Mouse (Mus musculus) cerebellum, adult 2 months (tissue): ENCODE data around the gene Trim61. TPM values are rescaled to one million over a fixed set of nuclear protein-coding genes. Genes with fewer than 3 reads are reported as not detected.

Source experiments
- DNase-seq, 2 experiments: peaks; one replicate each; pipeline ENCODE4 v3.0.0; 2021
- H3K27ac ChIP-seq: fragments of 200-500 bp; 2 replicates; pipeline ENCODE4 v1.5.1; 2012; ENCODE audit warnings: low read length, control low read depth, inconsistent platforms; ENCODE audit not compliant: insufficient read depth
- H3K27me3 ChIP-seq: fragments of 200-500 bp; 2 replicates; pipeline ENCODE4 v1.6.1; 2012; ENCODE audit warnings: inconsistent platforms, mild to moderate bottlenecking, low read length, moderate library complexity; ENCODE audit not compliant: control insufficient read depth, insufficient read depth
- H3K4me1 ChIP-seq: fragments of 200-500 bp; 2 replicates; pipeline ENCODE4 v1.6.1; 2011; ENCODE audit warnings: low read length; ENCODE audit not compliant: control insufficient read depth, insufficient read depth
- H3K4me3 ChIP-seq: fragments of 200-500 bp; replicated peaks from 2 replicates; pipeline ENCODE3; 2011; ENCODE audit warnings: mild to moderate bottlenecking, low read depth, low read length, control low read depth; ENCODE audit not compliant: insufficient read depth
- CTCF ChIP-seq: fragments of 200-500 bp; IDR thresholded peaks from 2 replicates; pipeline ENCODE4 v1.5.1; 2011; ENCODE audit warnings: low read depth, mild to moderate bottlenecking, control low read depth, low read length, moderate library complexity, borderline replicate concordance; ENCODE audit not compliant: insufficient read depth
- POLR2A ChIP-seq: fragments of 200-500 bp; IDR thresholded peaks from 2 replicates; pipeline ENCODE4 v1.6.1; 2011; ENCODE audit warnings: low read length, control low read depth, borderline replicate concordance; ENCODE audit not compliant: insufficient read depth
- WGBS: fragments of 180-500 bp; shearing (Covaris S2); methylation state at CpG from one replicate; pipeline ENCODE4 v1.1.7; 2018; 5-methylcytosine and 5-hydroxymethylcytosine counted together
- polyA plus RNA-seq: library from polyadenylated mRNA; depleted of rRNA; stranded (reverse); fragments of >200 nt; gene quantifications from 2 replicates; pipeline ENCODE4 v1.2.3, GENCODE M21; 2012; rRNA removed

The Trim61 gene
- polyA plus RNA-seq, 1 experiment = not detected

DNA sequence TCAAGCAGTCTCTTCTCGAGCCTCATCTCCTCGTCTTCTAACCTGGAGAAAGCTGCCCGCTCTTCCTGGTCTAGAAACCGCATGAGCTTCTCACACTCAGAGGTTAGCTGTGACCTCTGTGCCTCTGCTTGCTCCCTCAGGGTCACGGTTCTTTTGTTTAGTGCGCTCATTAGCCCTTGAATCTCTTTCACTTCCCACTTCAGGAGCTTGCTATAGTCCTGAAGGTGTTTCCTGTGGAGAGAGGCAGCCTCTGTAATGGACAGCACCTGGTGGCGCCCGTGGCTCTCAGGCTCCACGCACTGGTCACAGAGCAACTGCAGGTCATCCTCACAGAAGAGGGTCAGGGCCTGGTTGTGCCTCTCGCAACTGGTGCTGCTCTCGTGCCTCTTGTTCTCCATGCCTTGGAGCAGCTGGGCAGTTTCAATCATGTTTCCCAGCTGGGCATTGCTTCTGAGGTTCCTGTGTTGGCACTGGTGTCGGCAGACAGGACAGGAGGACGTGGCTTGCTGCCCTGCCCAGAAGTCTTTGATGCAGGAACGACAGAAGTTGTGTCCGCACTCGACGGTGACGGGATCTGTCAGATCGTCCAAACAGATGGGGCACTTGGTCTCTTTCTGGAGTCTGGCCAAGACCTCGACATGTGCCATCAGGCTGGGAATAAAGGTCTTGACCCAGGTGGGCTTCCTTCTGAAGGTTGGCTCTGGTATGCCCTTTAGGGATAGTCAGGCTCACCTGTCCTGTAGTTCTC lies 35.0 kb downstream of the Trim61 start:
- 34% methylated on average over 20 of the region's 20 CpGs for WGBS
- TF ChIP-seq CTCF (no peak), POLR2A (no peak)
- Histone ChIP-seq H3K27ac (no peak overlapping the region), H3K27me3 (no peaks in the 10 kb centered on the region), H3K4me3 (no peak overlapping the region), H3K4me1 (no peaks in the 10 kb centered on the region; the same call in 1 of the 2 replicates)
- peak; percentile 4 to 12 for DNase-seq

Other genes starting within 250 kb of the Trim61 start
- gene Klhl2, start 168.5 kb downstream of the Trim61 start, polyA plus RNA-seq = 58.4 and 73.5 TPM in 2 replicates
- gene Tmem192, start 71.3 kb downstream of the Trim61 start, polyA plus RNA-seq = 42.8 and 48.4 TPM in 2 replicates
- not detected in 2 replicates for gene Trim75, start 30.7 kb downstream of the Trim61 start, polyA plus RNA-seq
- not detected in 2 replicates for gene Trim60, start 61 bp upstream of the Trim61 start, polyA plus RNA-seq
- gene Apela, start 18.8 kb upstream of the Trim61 start, polyA plus RNA-seq = not detected in 2 replicates
- not detected in 2 replicates for gene Gm10663, start 56.5 kb upstream of the Trim61 start, polyA plus RNA-seq
- gene BC030870, start 111.0 kb upstream of the Trim61 start, polyA plus RNA-seq = not detected in 2 replicates